Mouse (Mus musculus) spleen, embryonic (tissue): ENCODE measurements at regions not wholly inside any gene's neighbourhood (a gene's known extent, or its start where the extent isn't known, plus 50 kb on each side); places are given as distances from the start of the nearest gene placed in this dataset.

Source experiments
- CTCF ChIA-PET: fragments of 350-600 bp; sonication (Branson Sonifier 250); formaldehyde crosslinking; loops from one replicate; lab custom pipeline; 2022; lab: Charles Lee

GRCm38 (mm10) chr6:143751076-143752070 lies 584.4 kb downstream of the Etnk1 start:
- CTCF ChIA-PET, result no interaction called here

DNA sequence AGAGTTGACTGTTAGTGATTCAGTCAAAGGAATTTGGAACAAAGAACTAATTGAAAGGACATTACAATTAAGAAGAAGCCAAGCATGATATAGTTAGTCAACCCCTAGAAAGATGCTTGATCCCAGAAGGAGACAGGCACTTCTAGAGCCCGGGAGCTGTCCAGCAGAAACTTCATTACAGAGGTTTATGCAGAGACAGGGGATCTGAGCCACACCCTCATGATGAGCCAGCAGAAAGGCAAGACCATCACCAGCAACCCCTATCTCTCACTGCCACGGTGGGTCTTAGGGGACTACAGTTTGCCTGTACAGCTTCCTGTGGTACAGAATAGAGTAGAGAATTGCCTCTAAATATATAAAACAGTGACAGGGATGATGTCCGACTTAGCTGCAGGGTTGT lies 590.4 kb downstream of the Etnk1 start:
- CTCF ChIA-PET, result no interaction called here

DNA sequence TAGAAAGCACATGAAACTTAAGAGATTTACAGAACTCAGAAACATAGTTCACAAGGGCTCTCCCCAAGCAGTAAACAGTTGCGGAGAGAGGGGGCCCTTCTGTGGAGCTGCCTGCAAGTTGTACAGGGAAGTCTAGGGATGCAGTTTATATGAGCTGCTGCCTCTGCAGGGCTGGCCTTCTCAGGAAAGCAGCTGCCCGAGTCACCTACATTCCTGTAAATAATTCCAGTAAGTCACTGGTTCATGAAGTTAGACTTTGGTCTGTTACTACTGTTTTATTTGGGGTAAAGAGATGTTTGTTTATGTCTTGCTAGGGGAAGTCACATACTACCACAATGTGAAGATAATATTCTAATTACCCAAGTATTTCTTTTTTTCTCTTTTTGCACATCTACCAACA lies 601.1 kb downstream of the Etnk1 start:
- CTCF ChIA-PET, result no interaction called here
